Mouse (Mus musculus): ENCODE results near the gene Gtf3c4. TPM values are rescaled to one million over a fixed set of nuclear protein-coding genes. Genes with fewer than 3 reads are reported as not detected.

The Gtf3c4 gene
- polyA plus RNA-seq, 1 experiment from 2014 or later, result 13.9 TPM

GRCm38 (mm10) chr2:28799575-28799974 is 40.6 kb downstream of the Gtf3c4 start:
- Histone ChIP-seq H3K4me2 (ENCODE audit: low read length) (no peak overlapping the region), H3K36me3 (ENCODE audit: control insufficient read depth, insufficient read depth, low read length) (no peaks in the 10 kb centered on the region), H3K9me3 (ENCODE audit: control insufficient read depth, low read length) (no peaks in the 10 kb centered on the region), H3K27ac (replicated peaks in 1 of 2; ENCODE audit: control insufficient read depth in 1 of 2, insufficient read depth in 1 of 2, low read depth in 2 of 2, low read length in 2 of 2) (no peak overlapping the region), H3K4me3 (ENCODE audit: control insufficient read depth in 1 of 2, insufficient read depth in 1 of 2, low read depth in 1 of 2, low read length in 2 of 2) (no peak overlapping the region), H3K4me1 (ENCODE audit: control insufficient read depth in 2 of 2, insufficient read depth in 2 of 2, low read length in 2 of 2) (peaks cover 2 to 12% of the 10 kb centered on the region in 2 experiments; a peak in 3 of 4 replicates), H3K9ac (ENCODE audit: low read length) (no peak overlapping the region), H3K27me3 (ENCODE audit: control insufficient read depth, insufficient read depth, low read length) (no peaks in the 10 kb centered on the region)
- 74% methylated on average over 2 of the region's 2 CpGs for WGBS
- ATAC-seq (ENCODE audit: insufficient number of reproducible peaks, insufficient read depth, low FRiP score, low read depth), result no peak

GRCm38 (mm10) chr2:28798390-28798789 is 41.8 kb downstream of the Gtf3c4 start:
- Histone ChIP-seq H3K4me1 (ENCODE audit: control insufficient read depth in 2 of 2, insufficient read depth in 2 of 2, low read length in 2 of 2) (peaks cover 2 to 12% of the 10 kb centered on the region in 2 experiments; a peak in 3 of 4 replicates), H3K36me3 (ENCODE audit: control insufficient read depth, insufficient read depth, low read length) (no peaks in the 10 kb centered on the region), H3K27me3 (ENCODE audit: control insufficient read depth, insufficient read depth, low read length) (no peaks in the 10 kb centered on the region), H3K9ac (ENCODE audit: low read length) (no peak overlapping the region), H3K9me3 (ENCODE audit: control insufficient read depth, low read length) (no peaks in the 10 kb centered on the region), H3K4me3 (ENCODE audit: control insufficient read depth in 1 of 2, insufficient read depth in 1 of 2, low read depth in 1 of 2, low read length in 2 of 2) (no peak overlapping the region), H3K27ac (replicated peaks in 1 of 2; ENCODE audit: control insufficient read depth in 1 of 2, insufficient read depth in 1 of 2, low read depth in 2 of 2, low read length in 2 of 2) (peak overlapping the region; percentile 33 to 55; a peak in 3 of 4 replicates), H3K4me2 (ENCODE audit: low read length) (no peak overlapping the region)
- WGBS, result 36% methylated on average over 3 of the region's 3 CpGs
- no peak for ATAC-seq (ENCODE audit: insufficient number of reproducible peaks, insufficient read depth, low FRiP score, low read depth)

- ATAC-seq (ENCODE audit: insufficient number of reproducible peaks, insufficient read depth, low FRiP score, low read depth), result no peak
- Histone ChIP-seq H3K4me2 (ENCODE audit: low read length) (no peak overlapping the region), H3K4me3 (ENCODE audit: control insufficient read depth in 1 of 2, insufficient read depth in 1 of 2, low read depth in 1 of 2, low read length in 2 of 2) (no peak overlapping the region), H3K27me3 (ENCODE audit: control insufficient read depth, insufficient read depth, low read length) (no peaks in the 10 kb centered on the region), H3K4me1 (ENCODE audit: control insufficient read depth in 2 of 2, insufficient read depth in 2 of 2, low read length in 2 of 2) (peaks cover 2 to 12% of the 10 kb centered on the region in 2 experiments; a peak in 3 of 4 replicates), H3K36me3 (ENCODE audit: control insufficient read depth, insufficient read depth, low read length) (no peaks in the 10 kb centered on the region), H3K27ac (replicated peaks in 1 of 2; ENCODE audit: control insufficient read depth in 1 of 2, insufficient read depth in 1 of 2, low read depth in 2 of 2, low read length in 2 of 2) (peak overlapping the region; percentile 16 to 44; a peak in 1 of 4 replicates), H3K9me3 (ENCODE audit: control insufficient read depth, low read length) (no peaks in the 10 kb centered on the region), H3K9ac (ENCODE audit: low read length) (no peak overlapping the region)
- WGBS, result 60% methylated on average over 18 of the region's 18 CpGs
Measured at GRCm38 (mm10) chr2:28797490-28798106, 42.6 kb downstream of the Gtf3c4 start.

- H3K9me3 ChIP-seq (ENCODE audit: control insufficient read depth, low read length), result no peaks in the 10 kb centered on the region
- 69% methylated on average over 8 of the region's 8 CpGs for WGBS
- no peak for ATAC-seq (ENCODE audit: insufficient number of reproducible peaks, insufficient read depth, low FRiP score, low read depth)
Measured at GRCm38 (mm10) chr2:28796298-28796697, 43.9 kb downstream of the Gtf3c4 start.

GRCm38 (mm10) chr2:28794623-28795022 is 45.5 kb downstream of the Gtf3c4 start:
- peaks cover 0 to 5% of the 10 kb centered on the region in 2 experiments; a peak in 2 of 4 replicates for H3K4me1 ChIP-seq (ENCODE audit: control insufficient read depth in 2 of 2, insufficient read depth in 2 of 2, low read length in 2 of 2)
- ATAC-seq (ENCODE audit: insufficient number of reproducible peaks, insufficient read depth, low FRiP score, low read depth), result no peak
- H3K27me3 ChIP-seq (ENCODE audit: control insufficient read depth, insufficient read depth, low read length), result no peaks in the 10 kb centered on the region
- no peak overlapping the region for H3K27ac ChIP-seq (replicated peaks in 1 of 2; ENCODE audit: control insufficient read depth in 1 of 2, insufficient read depth in 1 of 2, low read depth in 2 of 2, low read length in 2 of 2)
- no peak overlapping the region for H3K4me3 ChIP-seq (ENCODE audit: control insufficient read depth in 1 of 2, insufficient read depth in 1 of 2, low read depth in 1 of 2, low read length in 2 of 2)
- H3K36me3 ChIP-seq (ENCODE audit: control insufficient read depth, insufficient read depth, low read length), result no peaks in the 10 kb centered on the region
- H3K4me2 ChIP-seq (ENCODE audit: low read length), result no peak overlapping the region
- no peak overlapping the region for H3K9ac ChIP-seq (ENCODE audit: low read length)
- 76% methylated on average over 5 of the region's 5 CpGs for WGBS
- no peaks in the 10 kb centered on the region for H3K9me3 ChIP-seq (ENCODE audit: control insufficient read depth, low read length)

More at GRCm38 (mm10) chr2:28796298-28796697, 43.9 kb downstream of the Gtf3c4 start:
- H3K9ac ChIP-seq (ENCODE audit: low read length), result no peak overlapping the region
- no peak overlapping the region for H3K4me3 ChIP-seq (ENCODE audit: control insufficient read depth in 1 of 2, insufficient read depth in 1 of 2, low read depth in 1 of 2, low read length in 2 of 2)
- no peak overlapping the region for H3K4me2 ChIP-seq (ENCODE audit: low read length)
- H3K27me3 ChIP-seq (ENCODE audit: control insufficient read depth, insufficient read depth, low read length), result no peaks in the 10 kb centered on the region
- H3K27ac ChIP-seq (replicated peaks in 1 of 2; ENCODE audit: control insufficient read depth in 1 of 2, insufficient read depth in 1 of 2, low read depth in 2 of 2, low read length in 2 of 2), result no peak overlapping the region
- no peaks in the 10 kb centered on the region for H3K36me3 ChIP-seq (ENCODE audit: control insufficient read depth, insufficient read depth, low read length)
- H3K4me1 ChIP-seq (ENCODE audit: control insufficient read depth in 2 of 2, insufficient read depth in 2 of 2, low read length in 2 of 2), result peaks cover 0 to 5% of the 10 kb centered on the region in 2 experiments; a peak in 2 of 4 replicates

GRCm38 (mm10) chr2:28792931-28793610 is 47.1 kb downstream of the Gtf3c4 start:
- Histone ChIP-seq H3K27ac (replicated peaks in 1 of 2; ENCODE audit: control insufficient read depth in 1 of 2, insufficient read depth in 1 of 2, low read depth in 2 of 2, low read length in 2 of 2) (peak overlapping the region in 1 of 2 experiments; percentile 59; a peak in 2 of 4 replicates), H3K27me3 (ENCODE audit: control insufficient read depth, insufficient read depth, low read length) (no peaks in the 10 kb centered on the region), H3K4me1 (ENCODE audit: control insufficient read depth in 2 of 2, insufficient read depth in 2 of 2, low read length in 2 of 2) (peaks cover 0 to 5% of the 10 kb centered on the region in 2 experiments; a peak in 2 of 4 replicates), H3K4me3 (ENCODE audit: control insufficient read depth in 1 of 2, insufficient read depth in 1 of 2, low read depth in 1 of 2, low read length in 2 of 2) (0 out of 4 replicates have a peak overlapping the region, but pooled peaks of 1 of the 2 experiments have one; percentile 4), H3K36me3 (ENCODE audit: control insufficient read depth, insufficient read depth, low read length) (no peaks in the 10 kb centered on the region), H3K9me3 (ENCODE audit: control insufficient read depth, low read length) (no peaks in the 10 kb centered on the region), H3K9ac (ENCODE audit: low read length) (no peak overlapping the region), H3K4me2 (ENCODE audit: low read length) (peak overlapping the region; percentile 46)
- 23% methylated on average over 4 of the region's 6 CpGs for WGBS
- ATAC-seq (ENCODE audit: insufficient number of reproducible peaks, insufficient read depth, low FRiP score, low read depth), result peak; percentile 61; the same call in 1 of the 2 replicates

GRCm38 (mm10) chr2:28787067-28787619 is 53.0 kb downstream of the Gtf3c4 start:
- no peak for ATAC-seq (ENCODE audit: insufficient number of reproducible peaks, insufficient read depth, low FRiP score, low read depth)
- Histone ChIP-seq H3K4me3 (ENCODE audit: control insufficient read depth in 1 of 2, insufficient read depth in 1 of 2, low read depth in 1 of 2, low read length in 2 of 2) (no peak overlapping the region), H3K27ac (replicated peaks in 1 of 2; ENCODE audit: control insufficient read depth in 1 of 2, insufficient read depth in 1 of 2, low read depth in 2 of 2, low read length in 2 of 2) (no peak overlapping the region), H3K9ac (ENCODE audit: low read length) (no peak overlapping the region), H3K27me3 (ENCODE audit: control insufficient read depth, insufficient read depth, low read length) (no peaks in the 10 kb centered on the region), H3K36me3 (ENCODE audit: control insufficient read depth, insufficient read depth, low read length) (no peaks in the 10 kb centered on the region), H3K4me1 (ENCODE audit: control insufficient read depth in 2 of 2, insufficient read depth in 2 of 2, low read length in 2 of 2) (no peaks in the 10 kb centered on the region; a peak in 1 of 4 replicates), H3K9me3 (ENCODE audit: control insufficient read depth, low read length) (no peaks in the 10 kb centered on the region), H3K4me2 (ENCODE audit: low read length) (no peak overlapping the region)
- WGBS, result 74% methylated on average over 6 of the region's 6 CpGs

Measured in heart, embryonic 14.5 days (tissue).